Mouse (Mus musculus) MEL (cell line): ENCODE data around the gene D730048I06Rik.

Experiments used
- CHD1 ChIP-seq: IDR thresholded peaks from 2 replicates; pipeline ENCODE4 v1.6.1; 2012; ENCODE audit warnings: low read depth, mild to moderate bottlenecking, inconsistent platforms, low read length, improper control_type of control experiment
- CTCF ChIP-seq, 3 experiments: IDR thresholded peaks in 2 of 3; conservative IDR thresholded peaks in 1 of 3; 2 replicates each; pipeline ENCODE4 v1.5.1; 2011 to 2012; ENCODE audit warnings: low read length in 3 of 3, low read depth in 2 of 3, mild to moderate bottlenecking in 2 of 3, improper control_type of control experiment in 1 of 3, inconsistent platforms in 1 of 3, mixed read lengths in 1 of 3, moderate library complexity in 1 of 3; ENCODE audit not compliant: control insufficient read depth in 1 of 3, insufficient read depth in 1 of 3, poor library complexity in 1 of 3, severe bottlenecking in 1 of 3
- ELF1 ChIP-seq: IDR thresholded peaks from 2 replicates; pipeline ENCODE4 v1.6.1; 2014; ENCODE audit warnings: low read depth, mild to moderate bottlenecking, inconsistent platforms, low read length, improper control_type of control experiment, moderate library complexity
- EP300 ChIP-seq, 2 experiments: IDR thresholded peaks; 2 replicates each; pipeline ENCODE4 v1.6.1; 2011; ENCODE audit warnings: improper control_type of control experiment in 2 of 2, low read length in 2 of 2, low read depth in 1 of 2, mild to moderate bottlenecking in 1 of 2
- MAFK ChIP-seq: IDR thresholded peaks from 2 replicates; pipeline ENCODE4 v1.6.1; 2011; ENCODE audit warnings: low read depth, mild to moderate bottlenecking, low read length, improper control_type of control experiment, borderline replicate concordance
- MEF2A ChIP-seq: IDR thresholded peaks from 2 replicates; pipeline ENCODE4 v1.6.1; 2014; ENCODE audit warnings: low read depth, mild to moderate bottlenecking, inconsistent platforms, low read length, improper control_type of control experiment; ENCODE audit not compliant: poor library complexity, insufficient replicate concordance, severe bottlenecking; ENCODE audit errors: extremely low read depth
- NRF1 ChIP-seq: IDR thresholded peaks from 2 replicates; pipeline ENCODE4 v1.6.1; 2014; ENCODE audit warnings: low read depth, mild to moderate bottlenecking, inconsistent platforms, low read length, improper control_type of control experiment, moderate library complexity; ENCODE audit not compliant: poor library complexity, insufficient read depth, severe bottlenecking
- POLR2A ChIP-seq, 2 experiments: IDR thresholded peaks; 2 replicates each; pipeline ENCODE4 v1.6.1; 2011 to 2012; ENCODE audit warnings: low read length in 2 of 2, mild to moderate bottlenecking in 2 of 2, control low read depth in 1 of 2, improper control_type of control experiment in 1 of 2, low read depth in 1 of 2, moderate library complexity in 1 of 2; ENCODE audit not compliant: control insufficient read depth in 1 of 2, insufficient read depth in 1 of 2, poor library complexity in 1 of 2
- POLR2AphosphoS2 ChIP-seq: IDR thresholded peaks from 2 replicates; pipeline ENCODE4 v1.6.1; 2011; ENCODE audit warnings: low read length, improper control_type of control experiment

DNA sequence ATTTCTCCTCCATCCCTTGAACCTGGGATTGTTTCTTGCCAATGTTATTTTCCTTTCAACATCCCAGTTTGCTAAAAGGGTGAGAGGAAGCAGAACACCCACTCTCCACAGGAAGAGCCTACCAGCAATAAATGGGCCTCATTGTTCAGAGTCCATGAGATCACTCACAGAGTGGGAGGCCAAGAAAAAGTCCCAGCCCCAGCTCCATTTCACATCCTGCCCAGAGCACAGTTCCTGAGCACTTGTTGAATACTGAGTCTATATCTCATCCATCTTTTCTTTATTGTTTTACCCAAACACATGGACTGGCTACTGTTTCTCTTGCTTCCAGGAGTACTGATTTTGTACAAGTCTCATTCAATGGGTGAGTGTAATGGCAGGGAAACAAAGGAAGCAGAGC is 49.2 kb downstream of the D730048I06Rik start, which contains the start of gene Gm17677:
- no peak for TF ChIP-seq POLR2A (IDR thresholded peaks at IDR 0.05; ENCODE audit: control insufficient read depth in 1 of 2, insufficient read depth in 1 of 2, low read depth in 1 of 2, low read length in 2 of 2, poor library complexity in 1 of 2)
- TF ChIP-seq EP300 (IDR thresholded peaks at IDR 0.05; ENCODE audit: low read depth in 1 of 2, low read length in 2 of 2), result no peak
- TF ChIP-seq MAFK, result no peak
- TF ChIP-seq CTCF (IDR thresholded peaks at IDR 0.05 in 2 of 3, conservative IDR thresholded peaks at IDR 0.05 in 1 of 3; ENCODE audit: control insufficient read depth in 1 of 3, insufficient read depth in 1 of 3, low read depth in 2 of 3, low read length in 3 of 3, poor library complexity in 1 of 3, severe bottlenecking in 1 of 3), result no peak
- no peak for TF ChIP-seq MEF2A
- no peak for TF ChIP-seq CHD1
- no peak for TF ChIP-seq ELF1
- TF ChIP-seq NRF1, result no peak
- TF ChIP-seq POLR2AphosphoS2, result no peak
